Mouse (Mus musculus): ENCODE measurements around the gene Zfp618.

The Zfp618 gene

DNA sequence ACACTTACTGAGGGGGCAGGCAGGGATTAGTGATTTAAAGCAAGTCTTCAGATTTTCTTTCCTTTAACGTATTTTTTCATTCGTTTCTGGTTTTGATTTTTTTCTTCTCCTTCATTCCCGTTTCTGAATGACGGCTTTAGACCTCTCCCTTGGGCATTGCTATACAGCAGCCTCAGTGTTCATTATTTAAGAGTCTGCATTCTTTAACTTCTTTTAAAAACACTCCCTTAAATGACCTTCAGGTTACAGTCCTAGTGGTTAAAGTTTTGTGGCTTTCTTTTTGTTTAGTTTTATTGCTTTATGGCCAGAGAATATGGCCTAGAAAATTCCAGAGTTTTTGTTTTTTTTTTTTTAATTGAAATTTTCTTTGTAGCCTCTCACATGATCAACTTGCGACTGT is 64.8 kb downstream of the Zfp618 start:
- DNase-seq (ENCODE audit: low read depth in 2 of 2, low spot score in 2 of 2): no peak

- DNase-seq (ENCODE audit: low read depth in 2 of 2, low spot score in 2 of 2): no peak
These were observed 65.9 kb downstream of the Zfp618 start for GRCm38 (mm10) chr4:63031240-63031639.

GRCm38 (mm10) chr4:63032581-63033006 is 67.2 kb downstream of the Zfp618 start:
- no peak for DNase-seq (ENCODE audit: low read depth in 2 of 2, low spot score in 2 of 2)

DNA sequence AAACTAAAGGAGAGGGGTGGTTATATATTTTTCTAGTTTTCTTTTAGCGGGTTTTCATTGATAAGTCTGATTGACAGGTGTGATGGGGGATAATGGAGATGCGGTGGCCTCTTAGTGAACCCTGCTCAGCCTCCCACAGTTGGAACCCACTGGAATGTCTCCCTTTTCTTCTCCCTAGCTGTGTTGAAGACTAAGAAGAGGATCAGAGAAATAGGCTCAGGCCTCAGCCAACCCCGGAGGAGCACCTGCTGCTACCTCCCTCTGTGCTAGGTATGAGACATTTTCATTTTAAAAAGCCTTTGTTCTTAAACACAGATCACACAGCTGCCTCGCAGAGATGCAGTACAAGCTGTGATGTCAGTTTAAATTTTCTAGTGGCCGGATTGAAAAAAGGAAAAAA is 68.4 kb downstream of the Zfp618 start:
- no peak for DNase-seq (ENCODE audit: low read depth in 2 of 2, low spot score in 2 of 2)

- DNase-seq (ENCODE audit: low read depth in 2 of 2, low spot score in 2 of 2): no peak
These were observed 70.6 kb downstream of the Zfp618 start for GRCm38 (mm10) chr4:63035991-63036390.

GRCm38 (mm10) chr4:63036790-63037189 is 71.4 kb downstream of the Zfp618 start:
- DNase-seq (ENCODE audit: low read depth in 2 of 2, low spot score in 2 of 2): no peak

DNA sequence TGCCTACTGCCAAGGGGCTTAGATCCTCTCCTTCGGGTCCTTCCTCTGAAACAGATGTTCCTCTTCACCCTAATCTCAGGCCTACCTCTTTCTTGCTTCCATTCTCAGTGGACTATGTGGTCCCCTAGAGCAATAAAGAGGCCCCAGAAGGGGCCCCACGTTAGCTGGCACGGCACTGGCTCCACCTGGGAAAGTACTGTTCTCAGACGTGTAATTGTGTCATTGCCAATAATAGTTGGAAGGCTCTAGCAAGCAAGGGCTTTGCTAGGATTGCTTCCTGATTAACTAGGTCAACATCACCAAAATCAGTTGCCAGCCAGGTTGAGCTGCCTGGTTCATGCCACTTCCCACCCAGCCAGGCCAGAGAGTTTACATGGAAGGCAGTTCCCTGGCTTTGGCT is 72.2 kb downstream of the Zfp618 start:
- DNase-seq (ENCODE audit: low read depth in 2 of 2, low spot score in 2 of 2): no peak

GRCm38 (mm10) chr4:63038265-63038664 is 72.9 kb downstream of the Zfp618 start:
- DNase-seq (ENCODE audit: low read depth in 2 of 2, low spot score in 2 of 2): no peak

GRCm38 (mm10) chr4:63038937-63039336 is 73.6 kb downstream of the Zfp618 start:
- no peak for DNase-seq (ENCODE audit: low read depth in 2 of 2, low spot score in 2 of 2)

DNA sequence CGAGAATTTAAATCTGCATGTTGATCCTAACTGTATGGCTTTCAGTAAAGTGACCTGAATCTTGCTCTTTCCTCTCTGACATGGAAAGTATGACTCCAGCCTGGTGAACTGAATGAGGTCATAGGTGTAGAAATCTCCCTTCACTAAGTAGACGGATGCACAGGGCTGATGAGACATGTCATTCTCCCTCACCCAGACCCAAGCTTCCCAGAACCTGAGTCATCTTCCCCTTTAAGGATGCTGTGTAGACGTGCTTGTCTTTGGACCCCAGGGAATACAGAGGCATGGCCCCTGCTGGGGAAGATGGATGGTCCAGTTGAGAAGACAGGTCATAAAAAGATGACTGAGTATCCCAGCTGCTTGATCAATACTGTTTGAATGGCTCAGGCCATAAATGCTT is 83.2 kb downstream of the Zfp618 start:
- DNase-seq (ENCODE audit: low read depth in 2 of 2, low spot score in 2 of 2): no peak

DNA sequence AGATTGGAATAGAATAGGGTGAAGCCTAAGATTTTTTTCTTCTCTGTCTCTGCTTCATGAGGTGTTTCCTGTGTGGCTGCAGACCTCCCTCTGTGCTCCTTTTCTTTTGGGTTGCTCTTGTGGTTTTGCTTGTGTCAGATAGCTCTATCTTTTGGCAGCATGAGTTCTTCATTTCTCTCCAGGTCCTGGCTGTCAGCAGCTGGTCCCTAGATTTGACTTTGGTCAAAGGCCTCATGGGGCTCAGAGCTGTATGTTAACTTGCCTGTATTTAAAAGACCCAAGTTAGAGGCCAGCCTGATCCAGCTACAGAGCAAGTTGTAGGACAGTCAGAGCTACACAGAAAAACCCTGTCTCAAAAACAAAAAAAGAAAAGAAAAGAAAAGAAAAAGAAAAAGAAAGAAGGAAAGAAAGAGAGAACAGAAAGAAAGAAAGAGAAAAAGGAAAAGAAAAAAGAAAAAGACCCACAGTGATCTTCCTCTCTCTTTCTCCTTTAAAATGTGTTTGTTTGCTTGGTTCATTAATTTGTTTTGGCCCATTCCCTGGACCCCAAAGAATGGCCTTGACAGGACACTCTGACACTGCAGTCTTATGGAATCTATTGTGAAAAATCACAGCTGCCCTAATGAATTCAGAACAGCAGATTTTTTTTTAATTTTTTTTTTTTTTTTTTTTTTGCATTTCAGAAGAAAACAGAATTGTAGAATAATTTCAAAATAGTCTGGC is 84.4 kb downstream of the Zfp618 start:
- DNase-seq (ENCODE audit: low read depth in 2 of 2, low spot score in 2 of 2): no peak

- DNase-seq (ENCODE audit: low read depth in 2 of 2, low spot score in 2 of 2): no peak
These were observed 84.9 kb downstream of the Zfp618 start for GRCm38 (mm10) chr4:63050319-63050676.

- DNase-seq (ENCODE audit: low read depth in 2 of 2, low spot score in 2 of 2): no peak
These were observed 85.6 kb downstream of the Zfp618 start for GRCm38 (mm10) chr4:63050949-63051348.

DNA sequence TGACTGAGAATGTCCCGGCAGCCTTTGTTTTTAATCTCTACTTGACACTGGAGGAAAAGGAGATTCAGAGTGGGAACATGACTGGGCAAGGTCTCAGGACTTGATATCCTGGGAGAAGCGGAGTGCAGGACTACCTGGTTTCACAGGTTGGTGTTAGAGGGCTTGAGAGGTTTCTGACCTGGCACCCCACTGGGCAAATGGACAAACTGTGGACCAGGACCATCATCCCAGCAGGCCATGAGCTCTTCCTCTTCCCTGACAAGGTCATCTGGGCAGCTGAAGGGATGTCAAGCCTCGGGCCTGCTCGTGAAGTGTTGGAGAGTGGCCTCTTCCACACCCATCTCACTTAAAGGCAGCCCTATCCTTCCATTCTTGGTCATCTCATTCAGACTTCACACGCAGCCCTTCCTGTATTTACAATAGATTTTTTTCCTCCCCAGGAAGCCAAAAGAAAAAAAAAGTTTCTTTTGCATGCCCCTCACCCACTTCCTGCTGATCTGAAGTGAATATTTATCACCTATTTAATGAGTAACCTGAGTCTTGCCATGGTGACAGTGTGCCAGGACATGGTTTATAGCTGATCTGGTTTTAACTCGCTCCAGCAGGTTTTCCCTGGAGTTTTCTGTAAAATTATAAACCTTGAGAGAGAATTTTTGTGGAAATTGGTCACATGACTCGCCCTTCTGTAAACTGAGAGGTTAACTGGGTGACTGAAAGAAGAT is 86.7 kb downstream of the Zfp618 start:
- DNase-seq (ENCODE audit: low read depth in 2 of 2, low spot score in 2 of 2): no peak

DNA sequence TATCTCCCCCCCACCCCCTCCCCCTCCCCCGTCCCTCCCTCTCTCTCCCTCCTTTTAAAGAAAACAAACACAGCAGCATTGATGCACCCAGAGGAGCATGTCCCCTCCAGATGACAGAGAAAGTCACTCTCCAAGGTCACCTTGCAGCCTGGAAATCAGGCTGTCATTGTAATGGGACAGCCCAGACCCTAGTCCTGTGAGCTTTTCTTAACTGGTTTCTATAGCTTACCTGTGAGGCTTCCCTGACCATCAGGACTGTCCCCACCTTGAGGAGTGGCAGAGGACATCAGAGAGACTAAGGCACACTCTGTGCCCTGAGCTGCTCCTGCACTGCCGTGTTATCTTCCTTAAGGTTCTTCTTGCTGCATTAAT is 87.3 kb downstream of the Zfp618 start:
- DNase-seq (ENCODE audit: low read depth in 2 of 2, low spot score in 2 of 2): no peak

DNA sequence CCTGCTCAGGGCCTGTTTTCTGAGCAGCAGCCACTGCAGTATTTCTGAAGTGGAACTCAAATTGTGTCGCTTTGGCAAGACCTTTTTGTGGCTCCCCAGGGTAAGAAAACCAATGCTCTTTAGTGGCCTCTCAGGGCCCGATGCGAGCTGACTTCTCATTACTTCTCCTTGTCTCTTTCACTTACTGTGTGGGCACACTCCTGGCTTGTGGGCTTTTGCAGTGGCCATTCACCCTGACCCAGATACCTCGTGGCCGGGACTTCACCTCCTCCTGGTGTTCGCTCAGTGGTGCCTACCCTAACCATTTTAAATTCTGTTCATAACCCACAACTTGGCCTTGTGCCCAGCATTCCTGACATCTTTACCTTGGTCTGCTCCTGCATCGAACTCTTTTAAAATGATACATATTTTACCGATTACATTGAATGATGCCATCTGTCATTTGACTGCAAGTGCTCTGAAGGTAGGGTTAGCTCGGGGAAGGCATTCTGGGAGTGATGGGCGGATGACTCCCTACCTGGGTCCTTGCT is 89.9 kb downstream of the Zfp618 start:
- DNase-seq (ENCODE audit: low read depth in 2 of 2, low spot score in 2 of 2): no peak

GRCm38 (mm10) chr4:63056641-63057415 is 91.5 kb downstream of the Zfp618 start:
- no peak for DNase-seq (ENCODE audit: low read depth in 2 of 2, low spot score in 2 of 2)

GRCm38 (mm10) chr4:63057581-63057980 is 92.2 kb downstream of the Zfp618 start:
- DNase-seq (ENCODE audit: low read depth in 2 of 2, low spot score in 2 of 2): no peak

DNA sequence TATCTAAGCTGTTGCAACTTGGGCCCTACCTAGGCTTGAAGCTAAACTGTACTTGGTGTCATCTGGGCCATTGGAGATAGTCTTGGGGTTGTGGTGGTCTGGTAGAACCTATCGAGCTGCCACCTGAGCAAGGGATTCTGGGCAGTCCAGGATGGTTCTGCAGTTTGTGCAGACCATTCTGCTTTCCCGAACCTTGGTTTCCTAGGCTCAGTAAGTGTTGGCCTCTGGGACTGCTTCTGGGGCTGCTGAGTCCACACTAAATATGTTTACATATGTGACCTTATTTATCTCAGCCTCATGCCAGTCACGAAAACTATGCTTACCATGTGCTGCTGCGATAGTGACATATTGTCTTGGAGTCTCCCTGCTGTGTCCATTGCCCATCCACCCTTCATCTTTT is 93.3 kb downstream of the Zfp618 start:
- DNase-seq (ENCODE audit: low read depth in 2 of 2, low spot score in 2 of 2): no peak

- no peak for DNase-seq (ENCODE audit: low read depth in 2 of 2, low spot score in 2 of 2)
These were observed 95.0 kb downstream of the Zfp618 start for GRCm38 (mm10) chr4:63060358-63060757.

DNA sequence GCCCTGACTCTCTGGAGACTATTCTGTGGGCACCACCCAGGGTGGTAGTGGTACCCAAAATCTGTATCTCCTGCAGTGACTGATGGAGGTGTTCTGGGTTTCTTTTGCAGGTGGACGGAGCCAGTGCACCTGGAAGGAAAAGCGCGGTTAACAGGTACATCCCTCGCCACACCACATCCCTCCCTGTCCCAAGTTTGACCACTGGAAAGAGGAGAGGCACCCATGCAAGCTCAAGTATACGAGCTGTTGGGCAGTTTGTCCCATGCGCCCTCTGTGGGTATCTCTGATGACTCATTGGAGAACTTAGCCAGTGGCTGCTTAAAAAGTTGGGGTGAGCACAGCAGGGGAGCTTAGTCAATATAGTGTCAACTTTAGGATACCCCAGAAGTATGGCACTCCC is 96.0 kb downstream of the Zfp618 start:
- DNase-seq (ENCODE audit: low read depth in 2 of 2, low spot score in 2 of 2): no peak

- DNase-seq (ENCODE audit: low read depth in 2 of 2, low spot score in 2 of 2): no peak
These were observed 98.0 kb downstream of the Zfp618 start for GRCm38 (mm10) chr4:63063360-63063759.
